Mouse (Mus musculus) erythroblast, embryonic 14.5 days (primary cell): ENCODE measurements around the gene Dusp2. TPM values are rescaled to one million over a fixed set of nuclear protein-coding genes. Genes with fewer than 3 reads are reported as not detected.

Experiments used
- H3K27me3 ChIP-seq: 2 replicates; pipeline ENCODE4 v1.6.1; 2012; ENCODE audit warnings: inconsistent platforms; ENCODE audit not compliant: control insufficient read depth
- H3K36me3 ChIP-seq: 2 replicates; pipeline ENCODE4 v1.6.1; 2012; ENCODE audit warnings: mild to moderate bottlenecking, inconsistent platforms; ENCODE audit not compliant: control insufficient read depth
- H3K4me1 ChIP-seq: 2 replicates; pipeline ENCODE4 v1.6.1; 2012; ENCODE audit warnings: inconsistent platforms; ENCODE audit not compliant: control insufficient read depth
- H3K4me3 ChIP-seq: replicated peaks from 2 replicates; pipeline ENCODE3; 2012; ENCODE audit warnings: moderate library complexity, mild to moderate bottlenecking, inconsistent platforms
- H3K9me3 ChIP-seq: 2 replicates; pipeline ENCODE4 v1.6.1; 2012; ENCODE audit warnings: low read length, inconsistent platforms, mixed read lengths; ENCODE audit not compliant: control insufficient read depth
- GATA1 ChIP-seq: IDR thresholded peaks from 2 replicates; pipeline ENCODE4 v1.6.1; 2012; ENCODE audit warnings: low read length, inconsistent platforms, mixed read lengths
- TAL1 ChIP-seq: IDR thresholded peaks from 3 replicates; pipeline ENCODE4 v1.6.1; 2012; ENCODE audit warnings: low read length, inconsistent platforms, mixed read lengths
- polyA plus RNA-seq: library from polyadenylated mRNA; stranded (reverse); fragments of >175 nt; gene quantifications from 2 replicates; pipeline ENCODE4 v1.2.3, GENCODE M21; 2012

Dusp2 gene
- polyA plus RNA-seq, 1 experiment = 0.05 TPM

DNA sequence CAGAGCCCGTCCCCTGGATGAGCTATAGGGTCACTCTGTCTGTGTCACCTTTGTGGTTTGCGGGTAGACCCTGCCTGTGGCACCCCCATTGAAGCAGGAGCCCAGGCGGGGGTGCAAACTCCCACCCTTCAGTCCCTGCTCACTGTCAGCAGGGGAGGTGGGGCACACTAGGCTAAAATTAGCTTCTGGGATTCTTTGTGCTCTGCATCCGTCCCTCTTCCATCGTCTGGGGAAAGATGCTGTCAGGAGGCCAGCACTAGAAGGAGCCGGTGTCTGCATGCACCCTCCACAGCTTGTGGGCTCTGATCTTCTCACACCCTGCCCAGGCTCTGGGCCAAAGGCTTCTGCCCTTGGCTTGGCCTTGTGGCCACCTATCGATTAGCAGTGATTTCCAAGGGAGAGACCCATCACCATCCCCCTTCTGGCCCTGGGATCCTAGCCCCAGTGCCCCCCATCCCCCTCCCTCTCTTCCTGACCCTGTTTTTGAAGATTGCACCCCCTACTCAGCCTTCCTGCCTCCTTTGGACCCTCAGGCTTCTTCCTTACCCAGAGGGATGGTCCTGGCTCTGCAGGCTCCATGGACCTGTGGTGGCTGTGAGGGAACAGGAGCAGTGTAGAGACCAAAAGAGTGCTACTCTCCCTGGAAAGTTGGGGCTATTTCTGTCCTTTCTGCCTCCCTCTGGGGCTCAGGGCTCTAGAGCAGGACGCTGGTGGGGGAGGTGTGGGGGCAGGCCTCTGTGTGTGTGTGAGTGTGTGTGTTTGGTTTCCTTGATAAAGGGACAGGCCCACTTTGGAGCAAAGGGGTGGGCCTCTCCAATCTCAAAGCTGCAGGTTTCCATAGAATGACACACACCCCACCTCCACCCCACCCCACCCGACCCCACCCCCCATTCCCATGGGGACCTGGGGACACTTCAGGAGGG, 34.9 kb downstream of the Dusp2 start:
- Histone ChIP-seq H3K9me3 (0 out of 2 replicates have a peak, but pooled peaks cover 2% of the 10 kb centered on the region), H3K27me3 (peaks cover 22% of the 10 kb centered on the region), H3K36me3 (peaks cover 82% of the 10 kb centered on the region), H3K4me1 (peaks cover 98% of the 10 kb centered on the region), H3K4me3 (peak overlapping the region; percentile 68)
- TF ChIP-seq TAL1 (peak; percentile 44; the same call in 1 of the 3 replicates), GATA1 (no peak; the same call in 1 of the 2 replicates)

GRCm38 (mm10) chr2:127371484-127371861, 35.5 kb downstream of the Dusp2 start:
- Histone ChIP-seq H3K27me3 (peaks cover 16% of the 10 kb centered on the region), H3K4me1 (peaks cover 98% of the 10 kb centered on the region), H3K4me3 (peak overlapping the region; percentile 68), H3K36me3 (peaks cover 79% of the 10 kb centered on the region), H3K9me3 (no peaks in the 10 kb centered on the region)
- no peak for TF ChIP-seq GATA1
- no peak for TF ChIP-seq TAL1

- Histone ChIP-seq H3K4me1 (peaks cover 99% of the 10 kb centered on the region), H3K27me3 (peaks cover 10% of the 10 kb centered on the region), H3K9me3 (no peaks in the 10 kb centered on the region), H3K36me3 (peaks cover 77% of the 10 kb centered on the region), H3K4me3 (peak overlapping the region; percentile 33)
- TF ChIP-seq GATA1 (no peak), TAL1 (no peak)
Observed at GRCm38 (mm10) chr2:127372082-127372481, 36.1 kb downstream of the Dusp2 start.

- Histone ChIP-seq H3K27me3 (no peaks in the 10 kb centered on the region), H3K4me1 (peaks cover 99% of the 10 kb centered on the region), H3K4me3 (peak overlapping the region; percentile 60), H3K36me3 (peaks cover 62% of the 10 kb centered on the region), H3K9me3 (no peaks in the 10 kb centered on the region)
- TF ChIP-seq TAL1 (no peak), GATA1 (no peak)
Observed at GRCm38 (mm10) chr2:127374131-127374530, 38.2 kb downstream of the Dusp2 start.

- H3K4me3 ChIP-seq = peak overlapping the region; percentile 60
- H3K36me3 ChIP-seq = peaks cover 58% of the 10 kb centered on the region
- no peaks in the 10 kb centered on the region for H3K9me3 ChIP-seq
- H3K4me1 ChIP-seq = peaks cover 99% of the 10 kb centered on the region
- H3K27me3 ChIP-seq = no peaks in the 10 kb centered on the region
- TF ChIP-seq TAL1 (no peak), GATA1 (no peak)
Observed at GRCm38 (mm10) chr2:127375087-127375486, 39.1 kb downstream of the Dusp2 start.

- H3K27me3 ChIP-seq = no peaks in the 10 kb centered on the region
- TF ChIP-seq TAL1 (no peak), GATA1 (no peak)
- H3K4me1 ChIP-seq = peaks cover 91% of the 10 kb centered on the region
- H3K36me3 ChIP-seq = peaks cover 52% of the 10 kb centered on the region
- no peaks in the 10 kb centered on the region for H3K9me3 ChIP-seq
- H3K4me3 ChIP-seq = peak overlapping the region; percentile 53
Observed at GRCm38 (mm10) chr2:127375759-127376341, 39.9 kb downstream of the Dusp2 start.

- Histone ChIP-seq H3K27me3 (no peaks in the 10 kb centered on the region), H3K4me1 (peaks cover 84% of the 10 kb centered on the region), H3K4me3 (peak overlapping the region; percentile 53), H3K36me3 (peaks cover 50% of the 10 kb centered on the region), H3K9me3 (no peaks in the 10 kb centered on the region)
- TF ChIP-seq GATA1 = no peak
- no peak for TF ChIP-seq TAL1
Observed at GRCm38 (mm10) chr2:127376423-127377051, 40.6 kb downstream of the Dusp2 start.

GRCm38 (mm10) chr2:127377942-127378610, 42.1 kb downstream of the Dusp2 start:
- Histone ChIP-seq H3K4me1 (peaks cover 75% of the 10 kb centered on the region), H3K4me3 (no peak overlapping the region), H3K9me3 (no peaks in the 10 kb centered on the region), H3K36me3 (peaks cover 49% of the 10 kb centered on the region), H3K27me3 (no peaks in the 10 kb centered on the region)
- TF ChIP-seq GATA1 (no peak), TAL1 (no peak)

DNA sequence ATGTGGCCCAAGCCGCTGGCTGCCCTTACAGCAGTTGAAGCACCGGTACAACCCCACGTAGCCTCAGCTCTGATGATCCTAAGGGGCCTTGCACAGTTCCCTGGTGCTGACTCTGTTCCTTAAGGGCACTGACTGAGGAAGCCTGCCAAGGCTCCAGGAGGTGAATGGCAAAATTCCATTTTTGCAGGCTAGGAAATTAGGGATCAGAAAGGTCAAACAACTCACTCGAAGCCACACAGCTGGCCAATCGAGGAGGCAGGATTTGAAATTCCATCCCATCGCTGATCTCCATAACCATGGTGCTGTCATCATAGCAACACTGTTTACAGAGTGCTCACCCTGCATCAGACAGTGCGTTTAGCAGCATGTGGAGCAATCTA, 42.6 kb downstream of the Dusp2 start:
- Histone ChIP-seq H3K4me3 (no peak overlapping the region), H3K9me3 (no peaks in the 10 kb centered on the region), H3K36me3 (peaks cover 46% of the 10 kb centered on the region), H3K4me1 (peaks cover 70% of the 10 kb centered on the region), H3K27me3 (no peaks in the 10 kb centered on the region)
- TF ChIP-seq TAL1 (no peak), GATA1 (no peak)
